Mouse (Mus musculus) bone marrow macrophage, adult 2 months (primary cell): ENCODE results near the gene Gm11992. TPM values are rescaled to one million over a fixed set of nuclear protein-coding genes. Genes with fewer than 3 reads are reported as not detected.
A peak's percentile ranks its signal among the peaks of the same experiment; 100 is the strongest.

ENCODE experiments used
- H3K27ac ChIP-seq: 2 replicates; pipeline ENCODE4 v1.5.1; 2012; ENCODE audit warnings: low read depth, low read length; ENCODE audit not compliant: insufficient read depth
- H3K4me1 ChIP-seq: 2 replicates; pipeline ENCODE4 v1.6.1; 2012; ENCODE audit warnings: low read length; ENCODE audit not compliant: control insufficient read depth, insufficient read depth
- H3K4me3 ChIP-seq: 2 replicates; pipeline ENCODE4 v1.5.1; 2012; ENCODE audit warnings: mild to moderate bottlenecking, low read length, moderate library complexity; ENCODE audit not compliant: insufficient read depth
- CTCF ChIP-seq: IDR thresholded peaks from 2 replicates; pipeline ENCODE4 v1.5.1; 2012; ENCODE audit warnings: low read depth, mild to moderate bottlenecking, low read length, moderate library complexity
- POLR2A ChIP-seq: IDR thresholded peaks from 2 replicates; pipeline ENCODE4 v1.6.1; 2012; ENCODE audit warnings: mild to moderate bottlenecking, low read depth, low read length, borderline replicate concordance
- polyA plus RNA-seq: library from polyadenylated mRNA; stranded (reverse); fragments of >200 nt; gene quantifications from 2 replicates; pipeline ENCODE4 v1.2.4, GENCODE M21; 2012; ENCODE audit not compliant: missing spikeins, insufficient read depth, insufficient read length

Gm11992 gene
- polyA plus RNA-seq, 1 experiment, result not detected

- no peak for TF ChIP-seq CTCF
- TF ChIP-seq POLR2A, result no peak
- no peak overlapping the region for H3K4me3 ChIP-seq
- H3K4me1 ChIP-seq, result no peaks in the 10 kb centered on the region
- H3K27ac ChIP-seq, result no peak overlapping the region
These were observed 23.2 kb upstream of the Gm11992 start for GRCm38 (mm10) chr11:9025211-9025610.

- H3K4me3 ChIP-seq, result no peak overlapping the region
- no peak for TF ChIP-seq CTCF
- TF ChIP-seq POLR2A, result no peak
- H3K27ac ChIP-seq, result no peak overlapping the region
- no peaks in the 10 kb centered on the region for H3K4me1 ChIP-seq
These were observed 16.9 kb upstream of the Gm11992 start for GRCm38 (mm10) chr11:9031530-9031929.

GRCm38 (mm10) chr11:9046546-9046945 lies 1.8 kb upstream of the Gm11992 start:
- TF ChIP-seq CTCF, result no peak
- TF ChIP-seq POLR2A, result no peak
- peaks cover 19% of the 10 kb centered on the region for H3K4me1 ChIP-seq
- no peak overlapping the region for H3K4me3 ChIP-seq
- no peak overlapping the region for H3K27ac ChIP-seq

- H3K4me3 ChIP-seq, result no peak overlapping the region
- H3K27ac ChIP-seq, result peak overlapping the region; percentile 3; the same call in 1 of the 2 replicates
- TF ChIP-seq CTCF (no peak), POLR2A (no peak)
- H3K4me1 ChIP-seq, result peaks cover 19% of the 10 kb centered on the region
These were observed 1.4 kb upstream of the Gm11992 start for GRCm38 (mm10) chr11:9047044-9047443.

- H3K4me1 ChIP-seq, result peaks cover 19% of the 10 kb centered on the region
- TF ChIP-seq POLR2A, result no peak
- TF ChIP-seq CTCF, result no peak
- H3K27ac ChIP-seq, result no peak within 1 kb of the TSS
- H3K4me3 ChIP-seq, result peak within 1 kb of the TSS; percentile 60
These were observed 288 bp downstream of the Gm11992 start, which contains the start of gene Sun3 for GRCm38 (mm10) chr11:9048703-9049060. Sun3 (minus strand) TSS chr11:9048991.

- TF ChIP-seq CTCF (no peak), POLR2A (no peak)
- peaks cover 19% of the 10 kb centered on the region for H3K4me1 ChIP-seq
- no peak overlapping the region for H3K4me3 ChIP-seq
- H3K27ac ChIP-seq, result no peak overlapping the region
These were observed 1.8 kb downstream of the Gm11992 start for GRCm38 (mm10) chr11:9050241-9050640.

- TF ChIP-seq CTCF (no peak), POLR2A (no peak)
- Histone ChIP-seq H3K4me1 (peaks cover 12% of the 10 kb centered on the region), H3K27ac (no peak overlapping the region), H3K4me3 (no peak overlapping the region)
These were observed 3.5 kb downstream of the Gm11992 start for GRCm38 (mm10) chr11:9051895-9052294.

- TF ChIP-seq POLR2A (no peak), CTCF (no peak)
- Histone ChIP-seq H3K4me3 (no peak overlapping the region), H3K4me1 (peaks cover 13% of the 10 kb centered on the region), H3K27ac (no peak overlapping the region)
These were observed 8.5 kb downstream of the Gm11992 start for GRCm38 (mm10) chr11:9056937-9057336.

- Histone ChIP-seq H3K4me1 (peaks cover 13% of the 10 kb centered on the region), H3K27ac (no peak overlapping the region), H3K4me3 (no peak overlapping the region)
- TF ChIP-seq POLR2A (no peak), CTCF (no peak)
These were observed 9.3 kb downstream of the Gm11992 start for GRCm38 (mm10) chr11:9057711-9058110.

- no peak overlapping the region for H3K4me3 ChIP-seq
- TF ChIP-seq POLR2A (no peak), CTCF (no peak)
- peaks cover 13% of the 10 kb centered on the region for H3K4me1 ChIP-seq
- H3K27ac ChIP-seq, result no peak overlapping the region
These were observed 11.6 kb downstream of the Gm11992 start for GRCm38 (mm10) chr11:9060029-9060428.

GRCm38 (mm10) chr11:9060484-9060883 lies 12.1 kb downstream of the Gm11992 start:
- no peak overlapping the region for H3K27ac ChIP-seq
- TF ChIP-seq CTCF (no peak), POLR2A (no peak)
- H3K4me3 ChIP-seq, result no peak overlapping the region
- H3K4me1 ChIP-seq, result peaks cover 13% of the 10 kb centered on the region

- Histone ChIP-seq H3K4me3 (no peak overlapping the region), H3K4me1 (no peaks in the 10 kb centered on the region), H3K27ac (no peak overlapping the region)
- TF ChIP-seq POLR2A (no peak), CTCF (no peak)
These were observed 28.1 kb downstream of the Gm11992 start for GRCm38 (mm10) chr11:9076444-9076843.
